Mouse (Mus musculus) CH12.LX (cell line): ENCODE results near the gene Lbh.

Experiments used
- CHD2 ChIP-seq: IDR thresholded peaks from 2 replicates; pipeline ENCODE4 v1.6.1; 2011; ENCODE audit warnings: low read length, improper control_type of control experiment
- CTCF ChIP-seq, 2 experiments: IDR thresholded peaks in 1 of 2; conservative IDR thresholded peaks in 1 of 2; 2 replicates each; pipeline ENCODE4 v1.5.1; 2011 to 2012; ENCODE audit warnings: low read depth in 2 of 2, low read length in 2 of 2, improper control_type of control experiment in 1 of 2, inconsistent platforms in 1 of 2, mild to moderate bottlenecking in 1 of 2, moderate library complexity in 1 of 2
- EP300 ChIP-seq: IDR thresholded peaks from 2 replicates; pipeline ENCODE4 v1.6.1; 2011; ENCODE audit warnings: low read length, improper control_type of control experiment
- MXI1 ChIP-seq: IDR thresholded peaks from 2 replicates; pipeline ENCODE4 v1.6.1; 2011; ENCODE audit warnings: mild to moderate bottlenecking, low read depth, low read length, improper control_type of control experiment
- NELFE ChIP-seq: IDR thresholded peaks from 2 replicates; pipeline ENCODE4 v1.6.1; 2011; ENCODE audit warnings: low read depth, low read length, improper control_type of control experiment
- POLR2A ChIP-seq: IDR thresholded peaks from 2 replicates; pipeline ENCODE4 v1.6.1; 2011; ENCODE audit warnings: low read depth, mild to moderate bottlenecking, improper control_type of control experiment, low read length

- TF ChIP-seq CHD2 (no peak), EP300 (no peak), NELFE (no peak), CTCF (conservative IDR thresholded peaks at IDR 0.05 in 1 of 2, IDR thresholded peaks at IDR 0.05 in 1 of 2; ENCODE audit: low read depth in 2 of 2, low read length in 2 of 2) (no peak), POLR2A (no peak), MXI1 (no peak)
Measured at GRCm38 (mm10) chr17:72957016-72957415, 38.9 kb downstream of the Lbh start.
